Mouse (Mus musculus) limb, embryonic 13.5 days (tissue): ENCODE data around the gene Lime1. TPM values are rescaled to one million over a fixed set of nuclear protein-coding genes. Genes with fewer than 3 reads are reported as not detected.
A peak's percentile ranks its signal among the peaks of the same experiment; 100 is the strongest.

Source experiments
- ATAC-seq: fragments of 200-750 bp; cut with Nextera tagmentation; 2 replicates; pipeline ENCODE4 v1.8.0; 2017; ENCODE audit warnings: low read depth, moderate number of reproducible peaks, moderate TSS enrichment; ENCODE audit not compliant: low FRiP score
- H3K27ac ChIP-seq: fragments of 300-500 bp; sonication (generic); 2 replicates; pipeline ENCODE4 v1.5.1; 2015; ENCODE audit warnings: inconsistent platforms, mild to moderate bottlenecking, moderate library complexity
- H3K27me3 ChIP-seq: fragments of 300-500 bp; sonication (generic); 2 replicates; pipeline ENCODE4 v1.6.1; 2015; ENCODE audit warnings: mild to moderate bottlenecking, inconsistent platforms
- H3K36me3 ChIP-seq: fragments of 300-500 bp; sonication (generic); 2 replicates; pipeline ENCODE4 v1.6.1; 2015; ENCODE audit warnings: inconsistent platforms, mild to moderate bottlenecking, moderate library complexity
- H3K4me1 ChIP-seq: fragments of 300-500 bp; sonication (generic); 2 replicates; pipeline ENCODE4 v1.6.1; 2015; ENCODE audit warnings: inconsistent platforms
- H3K4me2 ChIP-seq: fragments of 300-500 bp; sonication (generic); replicated peaks from 2 replicates; pipeline ENCODE4 v1.6.1; 2015; ENCODE audit warnings: inconsistent platforms, mild to moderate bottlenecking, moderate library complexity
- H3K4me3 ChIP-seq: fragments of 300-500 bp; sonication (generic); 2 replicates; pipeline ENCODE4 v1.5.1; 2015; ENCODE audit warnings: moderate library complexity, mild to moderate bottlenecking, inconsistent platforms
- H3K9ac ChIP-seq: fragments of 300-500 bp; sonication (generic); 2 replicates; pipeline ENCODE4 v1.6.1; 2015; ENCODE audit warnings: mild to moderate bottlenecking, inconsistent platforms
- H3K9me3 ChIP-seq: fragments of 300-500 bp; sonication (generic); 2 replicates; pipeline ENCODE4 v1.6.1; 2016; ENCODE audit warnings: inconsistent platforms
- WGBS: fragments of 180-500 bp; shearing (Covaris S2); methylation state at CpG from one replicate; pipeline ENCODE4 v1.1.7; 2015; 5-methylcytosine and 5-hydroxymethylcytosine counted together
- polyA plus RNA-seq: library from polyadenylated mRNA; unstranded; fragments of >200 nt; fragmentation: Nextera tagmentation; extraction: Ambion mirVana; gene quantifications from 2 replicates; pipeline ENCODE4 v1.2.1, GENCODE M21; 2015

Lime1 gene
- 26.5 and 28.1 TPM in 2 replicates for polyA plus RNA-seq

- Histone ChIP-seq H3K9ac (no peak within 1 kb of the TSS), H3K27me3 (no peaks in the 10 kb centered on the region), H3K9me3 (no peaks in the 10 kb centered on the region), H3K4me3 (no peak within 1 kb of the TSS), H3K27ac (no peak within 1 kb of the TSS), H3K36me3 (peaks cover 67% of the 10 kb centered on the region), H3K4me2 (no peak within 1 kb of the TSS), H3K4me1 (no peaks in the 10 kb centered on the region)
- 93% methylated on average over 12 of the region's 12 CpGs for WGBS
- no peak for ATAC-seq
These were observed at the start of gene Lime1 for GRCm38 (mm10) chr2:181379778-181380177. Lime1 (plus strand) TSS chr2:181380078.

GRCm38 (mm10) chr2:181332542-181332941, 47.3 kb upstream of the Lime1 start:
- ATAC-seq, result no peak
- Histone ChIP-seq H3K4me3 (no peak overlapping the region), H3K27ac (no peak overlapping the region), H3K36me3 (peaks cover 85% of the 10 kb centered on the region), H3K9ac (no peak overlapping the region), H3K4me2 (no peak overlapping the region), H3K27me3 (no peaks in the 10 kb centered on the region), H3K4me1 (no peaks in the 10 kb centered on the region), H3K9me3 (no peaks in the 10 kb centered on the region)

- Histone ChIP-seq H3K9me3 (no peaks in the 10 kb centered on the region), H3K4me2 (no peak overlapping the region), H3K9ac (no peak overlapping the region), H3K27ac (no peak overlapping the region), H3K4me3 (no peak overlapping the region), H3K4me1 (no peaks in the 10 kb centered on the region), H3K27me3 (no peaks in the 10 kb centered on the region), H3K36me3 (peaks cover 83% of the 10 kb centered on the region)
- ATAC-seq, result no peak
- 61% methylated on average over 3 of the region's 3 CpGs for WGBS
These were observed 45.9 kb upstream of the Lime1 start for GRCm38 (mm10) chr2:181334023-181334422.

- Histone ChIP-seq H3K27ac (no peak overlapping the region), H3K9ac (no peak overlapping the region), H3K9me3 (no peaks in the 10 kb centered on the region), H3K4me3 (no peak overlapping the region), H3K36me3 (peaks cover 85% of the 10 kb centered on the region), H3K4me2 (no peak overlapping the region), H3K27me3 (no peaks in the 10 kb centered on the region), H3K4me1 (no peaks in the 10 kb centered on the region)
- no peak for ATAC-seq
- 89% methylated on average over 4 of the region's 4 CpGs for WGBS
These were observed 39.5 kb upstream of the Lime1 start for GRCm38 (mm10) chr2:181340426-181340825.

GRCm38 (mm10) chr2:181342766-181343165, 37.1 kb upstream of the Lime1 start:
- no peaks in the 10 kb centered on the region for H3K27me3 ChIP-seq
- H3K9ac ChIP-seq, result no peak overlapping the region
- no peak overlapping the region for H3K27ac ChIP-seq
- peaks cover 89% of the 10 kb centered on the region for H3K36me3 ChIP-seq
- no peaks in the 10 kb centered on the region for H3K9me3 ChIP-seq
- WGBS, result 92% methylated on average over 6 of the region's 6 CpGs
- no peak overlapping the region for H3K4me2 ChIP-seq
- H3K4me1 ChIP-seq, result no peaks in the 10 kb centered on the region
- no peak for ATAC-seq
- no peak overlapping the region for H3K4me3 ChIP-seq

GRCm38 (mm10) chr2:181356780-181357179, 23.1 kb upstream of the Lime1 start:
- no peak overlapping the region for H3K4me3 ChIP-seq
- peaks cover 98% of the 10 kb centered on the region for H3K36me3 ChIP-seq
- no peak overlapping the region for H3K9ac ChIP-seq
- no peak overlapping the region for H3K27ac ChIP-seq
- no peak for ATAC-seq
- H3K4me2 ChIP-seq, result no peak overlapping the region
- H3K27me3 ChIP-seq, result no peaks in the 10 kb centered on the region
- H3K9me3 ChIP-seq, result no peaks in the 10 kb centered on the region
- WGBS, result 75% methylated on average over 3 of the region's 3 CpGs
- H3K4me1 ChIP-seq, result no peaks in the 10 kb centered on the region

GRCm38 (mm10) chr2:181363946-181364345, 15.9 kb upstream of the Lime1 start:
- H3K27me3 ChIP-seq, result no peaks in the 10 kb centered on the region
- 80% methylated on average over 3 of the region's 3 CpGs for WGBS
- H3K4me2 ChIP-seq, result peak overlapping the region; percentile 94
- H3K9ac ChIP-seq, result peak overlapping the region; percentile 82
- peak overlapping the region; percentile 78 for H3K4me3 ChIP-seq
- no peak for ATAC-seq
- H3K27ac ChIP-seq, result no peak overlapping the region
- H3K9me3 ChIP-seq, result no peaks in the 10 kb centered on the region
- H3K36me3 ChIP-seq, result peaks cover 48% of the 10 kb centered on the region
- H3K4me1 ChIP-seq, result peaks cover 35% of the 10 kb centered on the region

- H3K9me3 ChIP-seq, result no peaks in the 10 kb centered on the region
- peak overlapping the region; percentile 88 for H3K27ac ChIP-seq
- H3K4me3 ChIP-seq, result peak overlapping the region; percentile 78
- H3K9ac ChIP-seq, result peak overlapping the region; percentile 82
- ATAC-seq, result no peak
- peak overlapping the region; percentile 94 for H3K4me2 ChIP-seq
- H3K27me3 ChIP-seq, result no peaks in the 10 kb centered on the region
- H3K4me1 ChIP-seq, result peaks cover 35% of the 10 kb centered on the region
- WGBS, result 8% methylated on average over 14 of the region's 14 CpGs
- peaks cover 48% of the 10 kb centered on the region for H3K36me3 ChIP-seq
These were observed 15.4 kb upstream of the Lime1 start for GRCm38 (mm10) chr2:181364487-181364859.

GRCm38 (mm10) chr2:181364860-181365596, 14.8 kb upstream of the Lime1 start, which contains the start of the genes Zgpat and Arfrp1:
Zgpat (plus strand) TSS chr2:181364928.
Arfrp1 (minus strand) TSS chr2:181365404.
- H3K27ac ChIP-seq, result peak within 1 kb of the TSS; percentile 88
- no peaks in the 10 kb centered on the region for H3K27me3 ChIP-seq
- H3K4me1 ChIP-seq, result peaks cover 35% of the 10 kb centered on the region
- peak within 1 kb of the TSS; percentile 82 for H3K9ac ChIP-seq
- peak; percentile 92 for ATAC-seq
- H3K9me3 ChIP-seq, result no peaks in the 10 kb centered on the region
- H3K4me2 ChIP-seq, result peak within 1 kb of the TSS; percentile 94
- peak within 1 kb of the TSS; percentile 78 for H3K4me3 ChIP-seq
- under 1% methylated on average over 67 of the region's 71 CpGs for WGBS
- peaks cover 48% of the 10 kb centered on the region for H3K36me3 ChIP-seq

GRCm38 (mm10) chr2:181365655-181366075, 14.2 kb upstream of the Lime1 start:
- Histone ChIP-seq H3K9me3 (no peaks in the 10 kb centered on the region), H3K4me3 (peak overlapping the region; percentile 78), H3K27me3 (no peaks in the 10 kb centered on the region), H3K9ac (peak overlapping the region; percentile 82), H3K36me3 (peaks cover 48% of the 10 kb centered on the region), H3K4me1 (peaks cover 35% of the 10 kb centered on the region), H3K27ac (peak overlapping the region; percentile 88), H3K4me2 (peak overlapping the region; percentile 94)
- WGBS, result under 1% methylated on average over 20 of the region's 20 CpGs
- peak; percentile 58 for ATAC-seq

- Histone ChIP-seq H3K27ac (no peak overlapping the region), H3K9me3 (no peaks in the 10 kb centered on the region), H3K4me2 (no peak overlapping the region), H3K4me1 (peaks cover 26% of the 10 kb centered on the region), H3K4me3 (no peak overlapping the region), H3K9ac (no peak overlapping the region), H3K36me3 (peaks cover 32% of the 10 kb centered on the region), H3K27me3 (no peaks in the 10 kb centered on the region)
- WGBS, result 97% methylated on average over 5 of the region's 5 CpGs
- ATAC-seq, result no peak
These were observed 9.9 kb upstream of the Lime1 start for GRCm38 (mm10) chr2:181370001-181370400.

- H3K27ac ChIP-seq, result no peak overlapping the region
- H3K4me2 ChIP-seq, result no peak overlapping the region
- H3K4me3 ChIP-seq, result no peak overlapping the region
- ATAC-seq, result no peak
- no peaks in the 10 kb centered on the region for H3K4me1 ChIP-seq
- WGBS, result 93% methylated on average over 2 of the region's 2 CpGs
- no peaks in the 10 kb centered on the region for H3K9me3 ChIP-seq
- H3K36me3 ChIP-seq, result peaks cover 35% of the 10 kb centered on the region
- H3K27me3 ChIP-seq, result no peaks in the 10 kb centered on the region
- H3K9ac ChIP-seq, result no peak overlapping the region
These were observed 4.1 kb upstream of the Lime1 start for GRCm38 (mm10) chr2:181375787-181376186.

- no peak for ATAC-seq
- Histone ChIP-seq H3K27me3 (no peaks in the 10 kb centered on the region), H3K27ac (no peak overlapping the region), H3K4me3 (no peak overlapping the region), H3K9me3 (no peaks in the 10 kb centered on the region), H3K36me3 (peaks cover 42% of the 10 kb centered on the region), H3K4me2 (no peak overlapping the region), H3K9ac (no peak overlapping the region), H3K4me1 (no peaks in the 10 kb centered on the region)
- 87% methylated on average over 2 of the region's 2 CpGs for WGBS
These were observed 2.6 kb upstream of the Lime1 start for GRCm38 (mm10) chr2:181377230-181377629.
